Mouse (Mus musculus) C2C12 (cell line): ENCODE data around the gene Ces2f.

Experiments used
- CEBPB ChIP-seq: IDR thresholded peaks from one replicate; pipeline ENCODE4 v1.6.1; 2011; ENCODE audit warnings: low read depth, mild to moderate bottlenecking, control low read depth, moderate library complexity
- CTCF ChIP-seq: IDR thresholded peaks from one replicate; pipeline ENCODE4 v1.5.1; 2011; ENCODE audit not compliant: control insufficient read depth, insufficient read depth, insufficient read length
- FOSL1 ChIP-seq: IDR thresholded peaks from one replicate; pipeline ENCODE4 v1.8.0; 2011; ENCODE audit warnings: mild to moderate bottlenecking, low read length; ENCODE audit not compliant: poor library complexity, insufficient read depth, severe bottlenecking
- MAX ChIP-seq: IDR thresholded peaks from one replicate; pipeline ENCODE4 v1.6.1; 2011; ENCODE audit warnings: mild to moderate bottlenecking, control low read depth
- MYOD1 ChIP-seq: IDR thresholded peaks from one replicate; pipeline ENCODE4 v1.6.1; 2011; ENCODE audit warnings: low read depth; ENCODE audit not compliant: control insufficient read depth, insufficient read length
- MYOG ChIP-seq: IDR thresholded peaks from one replicate; pipeline ENCODE4 v1.6.1; 2011; ENCODE audit not compliant: control insufficient read depth, insufficient read length; ENCODE audit errors: extremely low read depth
- USF1 ChIP-seq: IDR thresholded peaks from one replicate; pipeline ENCODE4 v1.6.1; 2011; ENCODE audit warnings: low read depth, mild to moderate bottlenecking, control low read depth, moderate library complexity

GRCm38 (mm10) chr8:104927301-104927700 lies 19.9 kb upstream of the Ces2f start:
- no peak for TF ChIP-seq CTCF
- no peak for TF ChIP-seq USF1
- TF ChIP-seq MAX, result no peak
- TF ChIP-seq MYOD1, result no peak
- no peak for TF ChIP-seq CEBPB
- no peak for TF ChIP-seq MYOG
- no peak for TF ChIP-seq FOSL1
